Mouse (Mus musculus): ENCODE data around the gene Aaas.

The Aaas gene

GRCm38 (mm10) chr15:102356501-102357325 is 6.1 kb upstream of the Aaas start:
- no peak for DNase-seq

DNA sequence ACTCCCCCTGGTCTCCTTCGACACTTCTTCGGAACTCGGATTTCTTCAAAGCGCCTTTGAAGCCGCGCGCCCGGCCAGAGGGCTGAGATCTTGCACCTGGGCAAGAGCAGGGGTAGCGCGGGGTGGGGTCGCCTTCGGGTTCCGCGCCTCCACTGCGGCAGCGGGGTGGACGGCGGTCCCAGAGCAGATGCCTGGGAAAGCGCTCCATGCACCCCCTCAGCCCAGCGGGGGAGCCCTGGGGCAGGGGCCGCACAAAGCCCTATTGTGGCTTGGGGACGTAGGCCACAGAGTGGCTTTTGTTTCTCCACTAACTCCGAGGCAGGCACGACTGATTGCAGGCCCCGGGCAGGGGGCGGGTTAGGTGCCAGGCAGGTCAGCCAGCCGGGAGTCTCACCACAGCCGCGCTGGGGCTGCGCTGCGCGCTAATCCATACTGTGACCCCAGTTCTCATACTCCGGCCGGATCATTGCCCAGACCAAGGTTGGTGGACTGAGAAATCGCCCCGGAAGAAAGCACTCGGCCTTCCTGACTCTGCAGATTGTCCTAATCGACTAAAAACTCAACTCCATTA is 5.4 kb upstream of the Aaas start:
- DNase-seq, result peak; percentile 26

DNA sequence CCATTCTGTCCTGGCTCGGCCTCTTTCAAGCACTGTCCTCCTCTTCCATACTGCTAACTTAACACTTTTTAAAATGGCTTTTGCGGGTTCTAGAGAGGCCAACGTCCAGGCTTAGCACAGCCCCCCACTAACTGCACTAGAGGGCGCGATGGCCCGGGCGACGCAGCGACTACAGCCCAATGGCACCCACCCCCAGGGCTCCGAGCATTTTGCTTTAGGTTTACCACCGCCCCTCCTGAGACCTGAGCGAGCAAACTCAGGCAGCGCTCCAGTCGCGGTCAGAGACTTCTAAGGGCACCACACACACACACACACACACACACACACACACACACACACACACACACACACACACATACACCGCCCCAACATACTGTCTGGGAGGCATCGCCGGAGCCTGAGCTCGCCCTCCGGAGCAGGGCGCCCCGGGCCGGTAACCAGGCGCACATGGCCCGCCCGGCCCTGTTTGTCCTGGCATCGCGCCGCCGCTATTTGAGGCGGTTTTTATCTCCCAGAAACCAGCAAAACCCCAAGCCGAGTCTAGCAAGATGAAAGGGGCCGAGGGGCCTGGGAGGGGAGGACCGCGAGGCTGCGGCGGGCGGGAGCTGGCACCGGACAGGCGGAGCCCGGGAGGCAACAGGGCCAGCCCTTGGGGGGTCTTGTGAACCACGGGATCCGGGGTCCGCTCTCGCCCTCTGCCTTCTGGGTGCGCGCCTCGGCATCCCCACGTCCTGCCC is 4.7 kb upstream of the Aaas start:
- peak; percentile 52 for DNase-seq

DNA sequence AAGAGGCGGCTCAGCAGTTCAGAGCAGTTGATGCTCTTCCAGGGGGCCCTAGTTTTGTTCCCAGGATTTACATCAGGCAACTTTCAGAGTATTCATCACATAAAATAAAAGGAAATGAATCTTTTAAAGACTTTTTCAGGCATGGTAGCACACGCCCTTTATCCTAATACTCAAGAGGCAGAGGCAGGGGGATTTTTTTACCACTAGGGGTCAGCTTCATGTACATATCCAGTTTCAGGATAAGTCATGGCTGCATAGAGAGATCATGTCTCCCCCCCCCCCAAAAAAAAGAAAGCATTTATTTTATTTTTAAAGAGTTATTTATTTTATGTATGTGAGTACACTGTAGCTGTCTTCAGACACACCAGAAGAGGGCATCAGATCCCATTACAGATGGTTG is 3.4 kb upstream of the Aaas start:
- no peak for DNase-seq

- no peak for DNase-seq
Measured at GRCm38 (mm10) chr15:102352177-102352576, 1.6 kb upstream of the Aaas start.

DNA sequence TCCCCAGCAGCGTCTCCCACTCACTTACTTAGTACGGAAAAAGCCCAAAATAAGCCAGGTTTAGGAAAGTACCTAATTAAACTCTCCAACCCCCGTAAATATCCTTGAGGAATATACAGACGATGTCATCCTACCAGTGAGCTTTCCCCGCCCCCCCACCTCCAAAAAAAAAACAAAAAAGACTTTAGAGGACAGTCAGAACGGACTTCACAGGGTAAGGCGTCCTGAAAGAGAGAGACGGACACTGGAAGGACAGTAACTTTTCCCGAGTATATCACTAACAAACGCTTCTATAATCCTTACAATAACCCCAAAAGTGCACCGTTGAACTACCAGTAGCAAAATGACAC is 346 bp upstream of the Aaas start:
- DNase-seq, result no peak

DNA sequence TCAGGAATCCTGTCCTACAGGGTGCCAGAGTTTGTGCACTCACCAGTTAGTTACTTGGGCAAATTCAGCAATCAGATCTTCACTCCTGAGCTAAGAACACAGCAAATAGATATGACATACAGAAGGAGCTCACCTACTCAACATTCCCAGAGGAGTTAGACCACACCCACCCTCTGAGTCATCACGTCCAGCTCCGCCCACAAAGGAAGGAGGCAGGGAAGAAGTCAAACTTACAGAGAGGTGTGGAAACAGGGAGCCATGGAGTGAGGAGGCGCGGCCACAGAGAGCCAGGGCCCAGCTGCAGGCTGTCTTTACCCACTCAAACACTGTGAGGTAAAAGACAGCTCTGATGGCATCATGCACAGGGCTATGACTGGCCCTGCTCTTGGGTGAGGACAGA is 4.1 kb downstream of the Aaas start:
- no peak for DNase-seq

DNA sequence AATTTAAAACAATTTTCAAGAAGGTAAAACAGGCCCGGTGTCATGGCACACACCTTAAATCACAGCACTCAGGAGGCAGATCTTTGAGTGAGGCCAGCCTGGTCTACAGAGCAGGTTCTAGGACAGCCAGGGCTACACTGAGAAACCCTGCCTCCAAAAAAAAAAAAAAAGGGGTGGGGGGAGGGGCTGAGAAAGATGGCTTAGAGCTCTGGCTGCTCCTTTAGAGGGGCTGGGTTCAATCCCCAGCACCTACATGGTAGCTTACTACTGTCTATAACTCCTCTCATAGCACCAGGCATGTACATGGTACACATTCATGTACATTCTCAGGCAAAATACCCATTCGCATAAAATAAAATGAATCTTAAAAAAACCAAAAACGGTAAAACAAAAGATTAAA is 6.1 kb downstream of the Aaas start:
- DNase-seq, result no peak

DNA sequence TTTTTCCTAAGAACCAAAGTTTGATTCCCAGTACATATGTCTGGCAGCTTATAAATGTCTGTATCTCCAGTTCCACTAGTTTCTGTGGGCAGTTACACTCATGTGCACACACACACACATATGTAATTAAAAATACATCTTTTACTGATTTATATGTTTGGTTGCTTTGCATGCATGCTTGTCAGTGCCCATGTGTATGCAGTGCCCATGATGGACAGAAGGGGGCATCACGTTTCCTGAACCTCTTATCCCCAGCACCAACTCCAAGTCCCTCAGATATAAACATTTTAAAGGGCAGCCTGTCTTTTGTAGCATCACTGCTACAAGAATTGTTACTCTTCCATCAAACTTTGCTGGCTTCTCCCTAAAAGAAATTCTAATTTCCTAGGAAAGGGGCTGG is 9.0 kb downstream of the Aaas start:
- DNase-seq, result peak; percentile 26

DNA sequence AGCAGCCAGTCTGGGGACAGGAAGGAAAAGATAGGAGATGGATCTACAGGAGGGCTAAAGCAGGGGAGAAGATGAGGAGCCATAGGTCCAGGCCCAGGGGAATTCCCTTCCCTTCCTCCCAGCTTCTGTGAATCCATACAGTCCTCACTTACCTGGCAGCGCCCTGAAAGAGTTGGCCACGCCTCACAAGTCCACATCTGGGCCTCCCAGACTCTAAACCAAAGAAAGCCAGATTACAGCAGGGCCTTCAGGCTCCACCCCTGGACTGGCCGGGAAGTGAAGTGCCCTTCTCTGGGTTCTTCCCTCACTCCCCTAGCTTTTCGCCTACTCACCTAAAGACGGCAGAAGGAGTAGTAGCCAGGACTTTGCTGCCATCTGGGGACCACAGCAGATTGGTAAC is 11.0 kb downstream of the Aaas start:
- no peak for DNase-seq

DNA sequence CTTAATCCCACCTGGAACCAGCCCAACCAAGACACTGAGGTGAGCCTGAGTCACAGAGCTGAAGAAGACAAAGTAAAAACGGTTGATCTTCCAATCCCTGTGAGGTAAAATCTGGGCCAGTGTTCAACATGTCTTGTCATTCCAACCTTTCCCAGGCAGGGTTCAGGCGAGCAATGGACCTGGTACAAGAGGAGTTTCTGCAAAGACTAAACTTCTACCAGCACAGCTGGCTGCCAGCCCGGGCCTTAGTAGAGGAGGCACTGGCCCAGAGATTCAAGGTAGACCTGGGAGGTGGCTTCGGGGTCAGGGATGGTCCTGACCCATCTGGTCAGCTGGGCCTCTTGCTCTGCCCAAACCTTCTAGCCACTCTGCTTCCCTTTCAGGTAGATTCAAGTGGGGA is 13.6 kb downstream of the Aaas start:
- no peak for DNase-seq

DNA sequence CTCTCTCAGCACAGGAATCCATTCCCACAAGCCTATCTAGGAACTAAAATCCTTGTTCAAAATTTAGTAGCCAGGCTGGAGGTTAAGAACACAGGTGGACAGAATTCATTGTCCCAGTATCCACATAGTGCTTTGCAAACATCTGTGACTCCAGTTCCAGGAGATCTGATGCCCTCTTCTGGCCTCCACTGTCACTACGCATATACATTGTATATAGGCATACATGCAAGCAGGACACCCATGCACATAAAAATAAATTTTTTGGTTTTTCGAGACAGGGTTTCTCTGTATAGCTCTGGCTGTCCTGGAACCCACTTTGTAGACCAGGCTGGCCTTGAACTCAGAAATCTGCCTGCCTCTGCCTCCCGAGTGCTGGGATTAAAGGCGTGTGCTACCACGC is 14.6 kb downstream of the Aaas start:
- peak; percentile 37 for DNase-seq

GRCm38 (mm10) chr15:102335254-102335653 is 15.3 kb downstream of the Aaas start:
- DNase-seq, result no peak

DNA sequence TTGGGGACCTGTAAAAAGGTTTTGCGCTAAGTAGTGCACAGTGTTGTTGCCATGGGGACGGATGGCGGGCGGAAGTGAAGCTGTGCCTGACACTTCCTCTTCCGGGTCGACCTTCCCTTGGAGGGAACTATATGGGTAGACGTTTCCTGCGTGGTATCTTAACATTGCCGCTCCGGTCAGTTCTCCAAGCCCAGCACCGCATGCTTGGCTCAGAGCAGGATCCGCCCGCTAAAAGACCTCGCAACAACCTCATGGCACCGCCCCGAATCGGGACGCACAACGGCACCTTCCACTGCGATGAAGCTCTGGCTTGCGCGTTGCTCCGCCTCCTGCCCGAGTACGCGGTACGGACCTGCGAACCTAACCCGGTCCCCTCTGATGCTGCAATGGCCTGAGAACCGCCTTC is 19.0 kb downstream of the Aaas start, which contains the start of gene Myg1:
Myg1 (plus strand) TSS at position 100 of the 406 bp plus-strand sequence.
- DNase-seq, result peak; percentile 75

DNA sequence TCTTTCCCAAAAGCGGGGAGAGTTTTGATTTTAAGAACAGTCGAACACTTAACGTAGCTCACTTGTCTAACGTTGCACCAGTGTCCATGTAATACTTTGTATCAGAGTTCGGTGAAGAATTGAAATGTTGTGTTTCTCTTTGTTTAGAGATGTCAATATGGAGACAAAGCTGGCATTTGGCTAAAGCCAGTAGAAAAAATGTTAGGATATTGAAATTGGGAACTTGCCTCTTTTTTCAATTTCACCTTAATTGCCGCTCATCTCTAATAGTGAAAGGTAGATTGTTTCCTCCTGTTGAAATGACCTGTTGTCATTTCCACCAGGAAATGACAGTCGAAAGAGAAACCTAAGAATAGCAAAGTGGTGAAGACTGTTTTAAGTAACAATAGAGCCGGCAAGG is 23.7 kb downstream of the Aaas start:
- DNase-seq, result no peak

GRCm38 (mm10) chr15:102326022-102326576 is 24.5 kb downstream of the Aaas start, which contains the start of gene Pfdn5:
Pfdn5 (plus strand) TSS chr15:102326116.
- peak; percentile 85 for DNase-seq

- DNase-seq, result no peak
Measured at GRCm38 (mm10) chr15:102324654-102325473, 25.7 kb downstream of the Aaas start.

GRCm38 (mm10) chr15:102316263-102316662 is 34.3 kb downstream of the Aaas start:
- DNase-seq, result peak; percentile 45

- no peak for DNase-seq
Measured at GRCm38 (mm10) chr15:102315292-102315691, 35.3 kb downstream of the Aaas start.

- DNase-seq, result no peak
Measured at GRCm38 (mm10) chr15:102311489-102311888, 39.1 kb downstream of the Aaas start.

DNA sequence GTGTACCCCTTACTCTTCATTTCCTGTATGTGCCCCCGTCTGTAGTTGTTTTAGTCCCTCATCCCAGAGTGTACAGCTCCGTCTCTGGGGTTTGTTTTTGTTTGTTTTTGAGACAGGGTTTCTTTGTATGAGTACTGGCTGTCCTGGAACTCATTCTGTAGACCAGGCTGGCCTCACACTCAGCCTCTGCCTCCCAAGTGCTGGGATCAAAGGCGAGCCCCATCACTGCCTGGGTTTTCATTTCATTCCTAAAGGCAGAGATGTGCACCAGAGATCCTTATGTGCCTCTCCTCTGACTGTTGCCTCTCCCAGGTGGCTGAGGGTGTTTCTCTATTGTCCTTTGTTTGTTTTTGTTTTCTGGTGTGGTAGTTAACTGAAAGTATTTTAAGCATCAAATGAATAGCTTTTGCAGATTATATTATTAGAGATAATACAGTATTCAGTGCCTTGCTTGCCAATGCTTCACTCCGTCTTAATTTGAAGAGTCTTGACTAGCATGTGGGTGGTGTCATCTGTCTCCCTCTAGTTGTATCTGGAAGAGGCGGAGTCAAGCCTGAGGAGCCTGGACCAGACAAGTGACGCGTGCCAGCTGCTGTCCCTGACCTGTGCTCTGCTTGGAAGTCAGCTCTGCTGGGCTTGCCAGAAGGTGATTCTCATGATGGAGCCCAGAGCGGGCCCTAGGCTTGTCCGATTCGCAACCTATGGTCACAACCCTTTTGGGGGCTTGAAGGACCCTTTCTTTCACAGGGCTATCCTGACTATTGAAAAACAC is 40.3 kb downstream of the Aaas start:
- DNase-seq, result no peak

- DNase-seq, result no peak
Measured at GRCm38 (mm10) chr15:102308717-102309116, 41.9 kb downstream of the Aaas start.
